Mouse (Mus musculus) C2C12 (cell line): ENCODE measurements around the gene Mxd1.

Source experiments
- CEBPB ChIP-seq: IDR thresholded peaks from one replicate; pipeline ENCODE4 v1.6.1; 2011; ENCODE audit warnings: low read depth, mild to moderate bottlenecking, control low read depth, moderate library complexity
- CTCF ChIP-seq: IDR thresholded peaks from one replicate; pipeline ENCODE4 v1.5.1; 2011; ENCODE audit not compliant: control insufficient read depth, insufficient read depth, insufficient read length
- FOSL1 ChIP-seq: IDR thresholded peaks from one replicate; pipeline ENCODE4 v1.8.0; 2011; ENCODE audit warnings: mild to moderate bottlenecking, low read length; ENCODE audit not compliant: poor library complexity, insufficient read depth, severe bottlenecking
- MAX ChIP-seq: IDR thresholded peaks from one replicate; pipeline ENCODE4 v1.6.1; 2011; ENCODE audit warnings: mild to moderate bottlenecking, control low read depth
- MYOD1 ChIP-seq: IDR thresholded peaks from one replicate; pipeline ENCODE4 v1.6.1; 2011; ENCODE audit warnings: low read depth; ENCODE audit not compliant: control insufficient read depth, insufficient read length
- MYOG ChIP-seq: IDR thresholded peaks from one replicate; pipeline ENCODE4 v1.6.1; 2011; ENCODE audit not compliant: control insufficient read depth, insufficient read length; ENCODE audit errors: extremely low read depth
- USF1 ChIP-seq: IDR thresholded peaks from one replicate; pipeline ENCODE4 v1.6.1; 2011; ENCODE audit warnings: low read depth, mild to moderate bottlenecking, control low read depth, moderate library complexity

DNA sequence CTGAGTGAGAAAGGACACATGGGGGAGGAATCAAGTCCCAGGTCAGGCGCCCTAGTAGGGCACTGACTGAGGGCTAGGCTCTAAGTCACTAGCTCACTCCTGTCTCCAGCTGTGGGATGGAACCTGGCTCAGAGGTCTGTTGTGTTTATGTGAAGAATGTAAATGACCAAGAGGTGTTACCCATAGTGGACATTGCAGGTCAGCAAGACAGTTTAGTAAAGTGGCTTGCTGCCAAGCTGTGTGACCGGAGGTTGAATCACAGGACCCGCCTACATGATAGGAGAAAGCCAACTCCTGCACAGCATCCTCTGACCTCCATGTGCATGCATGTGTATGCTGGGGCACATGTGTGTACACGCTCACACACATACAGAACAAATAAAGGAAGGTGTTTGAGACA, 23.4 kb downstream of the Mxd1 start:
- TF ChIP-seq CTCF (no peak), MAX (no peak), CEBPB (no peak), MYOG (no peak), USF1 (no peak), FOSL1 (no peak), MYOD1 (no peak)
